Mouse (Mus musculus) left cerebral cortex, postnatal 10 days (tissue): ENCODE results near the gene Olfr1148. TPM values are rescaled to one million over a fixed set of nuclear protein-coding genes. Genes with fewer than 3 reads are reported as not detected.

Experiments used
- DNase-seq, 2 experiments: peaks; one replicate each; pipeline ENCODE4 v3.0.0; 2021 to 2022; ENCODE audit warnings: low spot score in 2 of 2, mixed read lengths in 1 of 2; ENCODE audit errors: extremely low spot score in 1 of 2
- intact Hi-C: fragments of 180-260 bp; cut with DNase I; formaldehyde crosslinking; loops from one replicate; pipeline ENCODE4 v1.15.1; 2025
- total RNA-seq, 2 experiments: library from RNA; stranded (reverse); gene quantifications; 2 replicates each; pipeline ENCODE4 v1.2.3; 2021

Olfr1148 gene
- total RNA-seq: not detected

GRCm38 (mm10) chr2:87830233-87830632 lies at the start of gene Olfr1148:
Olfr1148 (plus strand) TSS chr2:87830533.
- intact Hi-C loops: no loop called here
- no peak for DNase-seq

- intact Hi-C loops: no loop called here
- DNase-seq: no peak
Measured at GRCm38 (mm10) chr2:87800292-87800691, 30.0 kb upstream of the Olfr1148 start, which contains the start of gene Olfr1143. Olfr1143 (plus strand) TSS chr2:87800592.

- intact Hi-C loops: no loop called here
- DNase-seq: no peak
Measured at GRCm38 (mm10) chr2:87809522-87809921, 20.8 kb upstream of the Olfr1148 start, which contains the start of gene Olfr1145. Olfr1145 (plus strand) TSS chr2:87809822.

DNA sequence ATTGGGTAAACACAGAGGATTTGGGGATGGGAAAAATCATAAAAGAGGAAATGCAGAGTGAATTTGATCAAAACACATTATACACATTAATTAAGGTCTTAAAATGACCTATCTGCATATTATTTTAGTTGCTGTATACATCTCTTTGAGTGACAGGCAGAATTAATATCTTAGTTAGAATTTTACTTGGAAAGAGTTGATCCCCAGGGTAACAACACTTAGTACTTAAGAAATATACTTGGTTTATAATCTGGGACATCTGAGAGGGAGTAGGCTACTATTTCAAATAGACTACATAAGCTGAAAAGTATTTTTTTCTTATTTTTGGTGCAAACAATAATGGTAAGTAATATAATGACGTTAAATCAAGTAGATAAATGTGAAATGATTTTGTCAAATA lies 13.4 kb downstream of the Olfr1148 start, which contains the start of gene Olfr1150-ps1:
Gene Olfr1150-ps1, plus strand, starts transcription at position 301 of the 400 bp plus-strand sequence.
- no peak for DNase-seq
- intact Hi-C loops: no loop called here

- intact Hi-C loops: no loop called here
- DNase-seq: no peak
Measured at GRCm38 (mm10) chr2:87855562-87855961, 25.2 kb downstream of the Olfr1148 start, which contains the start of gene Olfr1151. Olfr1151 (plus strand) TSS chr2:87855862.

- intact Hi-C loops: no loop called here
- no peak for DNase-seq
Measured at GRCm38 (mm10) chr2:87866192-87866591, 35.9 kb downstream of the Olfr1148 start, which contains the start of gene Olfr1152. Olfr1152 (plus strand) TSS chr2:87866492.

Other genes with a start within 250 kb of the Olfr1148 start
- not detected for gene Olfr1130, start 224.3 kb upstream of the Olfr1148 start, total RNA-seq
- gene Olfr1131, start 203.4 kb upstream of the Olfr1148 start, total RNA-seq: not detected
- not detected for gene Olfr1132, start 193.0 kb upstream of the Olfr1148 start, total RNA-seq
- gene Olfr1133, start 183.2 kb upstream of the Olfr1148 start, total RNA-seq: not detected
- not detected for gene Olfr1134, start 172.1 kb upstream of the Olfr1148 start, total RNA-seq
- not detected for gene Olfr1135, start 156.9 kb upstream of the Olfr1148 start, total RNA-seq
- gene Olfr1136, start 136.6 kb upstream of the Olfr1148 start, total RNA-seq: not detected
- not detected for gene Olfr1137, start 117.4 kb upstream of the Olfr1148 start, total RNA-seq
- not detected for gene Olfr1138, start 90.6 kb upstream of the Olfr1148 start, total RNA-seq
- not detected for gene Olfr1140, start 86.8 kb upstream of the Olfr1148 start, total RNA-seq
- gene Olfr1141, start 76.5 kb upstream of the Olfr1148 start, total RNA-seq: not detected
- not detected for gene Olfr152, start 51.0 kb upstream of the Olfr1148 start, total RNA-seq
- not detected for gene Olfr1143, start 29.9 kb upstream of the Olfr1148 start, total RNA-seq
- gene Olfr1145, start 20.7 kb upstream of the Olfr1148 start, total RNA-seq: not detected
- gene Olfr1150-ps1, start 13.5 kb downstream of the Olfr1148 start, total RNA-seq: not detected
- gene Olfr1151, start 25.3 kb downstream of the Olfr1148 start, total RNA-seq: not detected
- not detected for gene Olfr1152, start 36.0 kb downstream of the Olfr1148 start, total RNA-seq
- not detected for gene Olfr1153, start 64.4 kb downstream of the Olfr1148 start, total RNA-seq
- gene Olfr1154, start 74.6 kb downstream of the Olfr1148 start, total RNA-seq: not detected
- not detected for gene Olfr1155, start 114.6 kb downstream of the Olfr1148 start, total RNA-seq
- not detected for gene Olfr1156, start 122.6 kb downstream of the Olfr1148 start, total RNA-seq
- not detected for gene Olfr1157, start 137.8 kb downstream of the Olfr1148 start, total RNA-seq
- not detected for gene Olfr74, start 144.1 kb downstream of the Olfr1148 start, total RNA-seq
- not detected for gene Olfr1158, start 159.6 kb downstream of the Olfr1148 start, total RNA-seq
- gene Olfr1160, start 177.7 kb downstream of the Olfr1148 start, total RNA-seq: not detected
- not detected for gene Olfr1161, start 192.2 kb downstream of the Olfr1148 start, total RNA-seq
- not detected for gene Olfr73, start 207.2 kb downstream of the Olfr1148 start, total RNA-seq
- not detected for gene Olfr1162, start 220.6 kb downstream of the Olfr1148 start, total RNA-seq
- not detected for gene Olfr1163, start 241.3 kb downstream of the Olfr1148 start, total RNA-seq